Mouse (Mus musculus) liver, adult 2 months (tissue): ENCODE measurements around the gene Lrrc8e. TPM values are rescaled to one million over a fixed set of nuclear protein-coding genes. Genes with fewer than 3 reads are reported as not detected.

Source experiments
- DNase-seq: peaks from one replicate; pipeline ENCODE4 v3.0.0-alpha.2; 2011; ENCODE audit warnings: low read depth, low spot score; ENCODE audit errors: extremely low read depth
- H3K27ac ChIP-seq: fragments of 200-500 bp; replicated peaks from 2 replicates; pipeline ENCODE4 v1.5.1; 2012; ENCODE audit warnings: low read depth, mild to moderate bottlenecking, control low read depth, inconsistent platforms, low read length; ENCODE audit not compliant: insufficient read depth
- H3K27me3 ChIP-seq: fragments of 200-500 bp; 2 replicates; pipeline ENCODE4 v1.6.1; 2012; ENCODE audit warnings: mild to moderate bottlenecking, moderate library complexity, low read length, inconsistent platforms; ENCODE audit not compliant: control insufficient read depth, insufficient read depth
- H3K36me3 ChIP-seq: fragments of 200-500 bp; 2 replicates; pipeline ENCODE4 v1.6.1; 2012; ENCODE audit warnings: low read length, inconsistent platforms; ENCODE audit not compliant: control insufficient read depth, insufficient read depth
- H3K4me1 ChIP-seq: fragments of 200-500 bp; 2 replicates; pipeline ENCODE4 v1.6.1; 2011; ENCODE audit warnings: low read length; ENCODE audit not compliant: control insufficient read depth, insufficient read depth
- H3K4me3 ChIP-seq: fragments of 200-500 bp; 2 replicates; pipeline ENCODE4 v1.5.1; 2011; ENCODE audit warnings: low read depth, mild to moderate bottlenecking, control low read depth, low read length, moderate library complexity; ENCODE audit not compliant: insufficient read depth
- H3K79me2 ChIP-seq: fragments of 200-500 bp; 2 replicates; pipeline ENCODE4 v1.6.1; 2012; ENCODE audit warnings: inconsistent platforms, mild to moderate bottlenecking, low read length, moderate library complexity; ENCODE audit not compliant: control insufficient read depth, insufficient read depth
- H3K9ac ChIP-seq: fragments of 200-500 bp; 2 replicates; pipeline ENCODE4 v1.6.1; 2012; ENCODE audit warnings: low read depth, mild to moderate bottlenecking, control low read depth, inconsistent platforms, low read length
- CTCF ChIP-seq: fragments of 200-500 bp; IDR thresholded peaks from 2 replicates; pipeline ENCODE4 v1.5.1; 2011; ENCODE audit warnings: low read depth, low read length, control low read depth
- POLR2A ChIP-seq: fragments of 200-500 bp; IDR thresholded peaks from 2 replicates; pipeline ENCODE4 v1.6.1; 2011; ENCODE audit warnings: low read length, control low read depth; ENCODE audit not compliant: insufficient read depth; ENCODE audit errors: extremely low read depth
- WGBS: fragments of 180-500 bp; shearing (Covaris S2); methylation state at CpG from one replicate; pipeline ENCODE4 v1.1.7; 2018; 5-methylcytosine and 5-hydroxymethylcytosine counted together
- polyA plus RNA-seq: library from polyadenylated mRNA; depleted of rRNA; stranded (reverse); fragments of >200 nt; gene quantifications from 2 replicates; pipeline ENCODE4 v1.2.3, GENCODE M21; 2012
- total RNA-seq: library from RNA; depleted of rRNA; stranded (reverse); fragments of >200 nt; gene quantifications from 2 replicates; pipeline ENCODE4 v1.2.3, GENCODE M21; 2014

The Lrrc8e gene
- total and polyA plus RNA-seq, 2 experiments: 0.18 to 0.24 TPM

- DNase-seq: no peak
- H3K4me1 ChIP-seq: peaks cover under 1% of the 10 kb centered on the region
- TF ChIP-seq CTCF: no peak
- no peak for TF ChIP-seq POLR2A
- no peak overlapping the region for H3K27ac ChIP-seq
- H3K4me3 ChIP-seq: no peak overlapping the region
- H3K36me3 ChIP-seq: peaks cover 13% of the 10 kb centered on the region
- 96% methylated on average over 5 of the region's 5 CpGs for WGBS
- H3K9ac ChIP-seq: no peak overlapping the region
- no peaks in the 10 kb centered on the region for H3K27me3 ChIP-seq
- peaks cover 6% of the 10 kb centered on the region; the same call in 1 of the 2 replicates for H3K79me2 ChIP-seq
Measured at GRCm38 (mm10) chr8:4245061-4245460, 18.4 kb downstream of the Lrrc8e start.

GRCm38 (mm10) chr8:4245737-4246136, 19.1 kb downstream of the Lrrc8e start:
- no peaks in the 10 kb centered on the region for H3K27me3 ChIP-seq
- TF ChIP-seq CTCF (no peak), POLR2A (no peak)
- H3K4me1 ChIP-seq: no peaks in the 10 kb centered on the region
- no peaks in the 10 kb centered on the region for H3K79me2 ChIP-seq
- H3K36me3 ChIP-seq: peaks cover 13% of the 10 kb centered on the region
- WGBS: 88% methylated on average over 13 of the region's 13 CpGs
- no peak for DNase-seq
- H3K27ac ChIP-seq: no peak overlapping the region
- no peak overlapping the region for H3K4me3 ChIP-seq
- H3K9ac ChIP-seq: no peak overlapping the region

- no peak for TF ChIP-seq CTCF
- TF ChIP-seq POLR2A: no peak
- DNase-seq: no peak
- H3K36me3 ChIP-seq: peaks cover 13% of the 10 kb centered on the region
- 78% methylated on average over 8 of the region's 8 CpGs for WGBS
- H3K27me3 ChIP-seq: no peaks in the 10 kb centered on the region
- no peak overlapping the region for H3K27ac ChIP-seq
- H3K4me3 ChIP-seq: no peak overlapping the region
- H3K4me1 ChIP-seq: no peaks in the 10 kb centered on the region
- no peak overlapping the region for H3K9ac ChIP-seq
- H3K79me2 ChIP-seq: no peaks in the 10 kb centered on the region
Measured at GRCm38 (mm10) chr8:4247241-4247640, 20.6 kb downstream of the Lrrc8e start.

- peaks cover 13% of the 10 kb centered on the region for H3K36me3 ChIP-seq
- H3K9ac ChIP-seq: no peak within 1 kb of the TSS
- TF ChIP-seq POLR2A (no peak), CTCF (no peak)
- no peak within 1 kb of the TSS for H3K4me3 ChIP-seq
- H3K27ac ChIP-seq: no peak within 1 kb of the TSS
- 84% methylated on average over 15 of the region's 15 CpGs for WGBS
- DNase-seq: no peak
- no peaks in the 10 kb centered on the region for H3K79me2 ChIP-seq
- peaks cover 4% of the 10 kb centered on the region for H3K4me1 ChIP-seq
- no peaks in the 10 kb centered on the region for H3K27me3 ChIP-seq
Measured at GRCm38 (mm10) chr8:4247951-4248540, 21.4 kb downstream of the Lrrc8e start, which contains the start of gene Tgfbr3l. Gene Tgfbr3l, plus strand, starts transcription at chr8:4248214.

GRCm38 (mm10) chr8:4249213-4249612, 22.6 kb downstream of the Lrrc8e start:
- H3K4me1 ChIP-seq: peaks cover 5% of the 10 kb centered on the region
- H3K4me3 ChIP-seq: no peak overlapping the region
- no peak overlapping the region for H3K9ac ChIP-seq
- no peaks in the 10 kb centered on the region for H3K27me3 ChIP-seq
- 72% methylated on average over 29 of the region's 29 CpGs for WGBS
- H3K36me3 ChIP-seq: peaks cover 5% of the 10 kb centered on the region; the same call in 1 of the 2 replicates
- TF ChIP-seq POLR2A: no peak
- no peak for TF ChIP-seq CTCF
- no peak for DNase-seq
- no peak overlapping the region for H3K27ac ChIP-seq
- H3K79me2 ChIP-seq: no peaks in the 10 kb centered on the region

- Histone ChIP-seq H3K4me3 (no peak overlapping the region), H3K27ac (no peak overlapping the region), H3K9ac (no peak overlapping the region), H3K4me1 (peaks cover 6% of the 10 kb centered on the region), H3K79me2 (no peaks in the 10 kb centered on the region), H3K36me3 (peaks cover 3% of the 10 kb centered on the region; the same call in 1 of the 2 replicates), H3K27me3 (no peaks in the 10 kb centered on the region)
- peak; percentile 49 for DNase-seq
- no peak for TF ChIP-seq POLR2A
- TF ChIP-seq CTCF: peak; percentile 91
- WGBS: 46% methylated on average over 26 of the region's 26 CpGs
Measured at GRCm38 (mm10) chr8:4250306-4250970, 23.8 kb downstream of the Lrrc8e start.
